Mouse (Mus musculus): ENCODE measurements around the gene Lrmp. TPM values are rescaled to one million over a fixed set of nuclear protein-coding genes. Genes with fewer than 3 reads are reported as not detected.

Lrmp gene
- 41.2 and 51.1 TPM in 2 replicates for polyA plus RNA-seq (2012; rRNA removed; ENCODE audit: low replicate concordance)

DNA sequence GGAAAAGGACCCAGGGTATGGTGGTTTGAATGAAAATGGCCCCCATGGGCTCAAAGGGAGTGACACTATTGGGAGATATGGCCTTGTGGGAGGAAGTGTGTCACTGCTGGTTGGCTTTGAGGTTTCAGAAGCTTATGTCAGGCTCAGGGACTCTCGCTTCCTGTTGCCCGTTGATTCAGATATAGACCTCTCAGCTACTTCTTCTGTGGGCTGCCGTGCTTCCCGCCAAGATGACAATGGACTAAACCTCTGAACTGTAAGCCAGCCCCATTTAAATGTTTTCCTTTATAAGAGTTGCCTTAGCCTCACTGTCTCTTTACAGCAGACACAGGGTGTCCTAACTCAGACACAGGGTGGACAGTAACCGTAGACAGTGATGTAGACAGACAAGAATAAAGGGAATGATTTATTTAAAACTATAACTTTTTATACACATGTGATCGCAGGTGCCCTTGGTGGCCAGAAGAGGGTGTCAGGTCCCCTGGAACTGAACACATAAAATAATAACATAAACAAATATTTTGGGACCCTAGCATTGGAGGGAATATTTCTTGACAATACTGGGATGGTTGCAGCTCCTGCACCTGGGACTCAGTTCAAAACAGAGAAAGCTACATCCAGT, at the start of gene Lrmp:
Lrmp (plus strand) TSS at position 178 of the 622 bp plus-strand sequence.

DNA sequence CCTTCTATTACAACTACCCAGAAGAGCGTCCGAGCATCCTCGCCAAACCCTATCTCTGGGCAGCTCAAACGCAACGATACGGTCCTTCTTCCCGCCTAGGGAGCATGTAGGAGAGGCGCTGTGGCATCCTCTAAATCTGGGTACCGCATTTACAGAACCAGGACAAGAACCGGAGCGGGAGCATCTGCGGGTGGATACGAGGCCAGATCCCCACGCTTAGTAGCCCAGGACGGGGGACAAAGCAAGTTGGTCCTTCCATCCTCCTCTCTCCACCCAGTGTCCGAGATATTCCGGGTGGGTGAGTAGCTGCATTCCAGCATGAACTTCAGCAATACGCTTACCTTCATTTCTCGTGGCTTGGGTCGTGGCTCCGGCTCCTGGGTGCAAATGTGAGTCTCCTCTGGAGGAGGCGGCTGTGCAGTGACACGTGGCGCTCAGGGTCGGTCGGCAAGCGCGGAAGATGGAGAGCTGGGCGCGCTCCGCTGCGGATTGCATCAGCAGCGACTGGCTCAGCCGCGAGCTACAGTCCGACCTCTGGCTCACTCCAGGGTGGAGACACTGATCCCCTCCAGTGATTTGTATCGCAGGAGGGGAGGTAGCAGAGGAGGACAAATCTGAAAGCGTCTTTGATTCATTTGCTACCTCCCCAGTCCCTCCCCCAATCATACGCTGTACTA, 39.8 kb upstream of the Lrmp start, which contains the start of gene Bcat1:
Bcat1 (minus strand) TSS at position 637 of the 677 bp plus-strand sequence.

DNA sequence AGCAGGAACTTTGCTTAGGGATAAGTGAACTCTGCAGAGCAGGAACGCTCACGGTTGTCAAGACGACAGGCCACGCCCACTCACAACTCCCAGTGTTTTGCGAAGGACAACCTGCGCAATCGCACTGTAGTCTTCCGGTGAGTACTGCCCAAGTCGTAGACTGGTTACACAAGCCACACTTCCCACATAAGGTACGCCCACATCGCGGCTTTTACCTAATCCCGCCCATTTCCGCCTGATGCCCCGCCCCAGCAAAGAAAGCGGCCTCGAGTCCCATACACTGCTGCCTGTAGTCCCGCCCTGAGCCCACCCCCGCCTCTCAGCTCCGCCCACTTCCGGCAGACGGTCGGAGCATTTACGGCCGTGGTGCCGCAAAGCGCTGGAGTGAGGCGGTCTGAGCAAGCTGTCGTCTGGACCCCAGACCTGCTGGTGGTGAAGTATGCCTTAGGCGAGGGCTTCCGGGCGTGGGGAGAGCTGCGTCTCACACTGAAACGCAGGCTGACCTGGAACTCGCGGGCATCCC, 95.4 kb downstream of the Lrmp start, which contains the start of the genes Casc1 and Etfrf1:
Casc1 (minus strand) TSS at position 190 of the 523 bp plus-strand sequence.
Etfrf1 (plus strand) TSS at position 319 of the 523 bp plus-strand sequence.

Other genes starting within 250 kb of the Lrmp start
- gene Bcat1, start 39.5 kb upstream of the Lrmp start, polyA plus RNA-seq (2012; rRNA removed; ENCODE audit: low replicate concordance) = 0.78 and 1.3 TPM in 2 replicates
- gene Casc1, start 95.4 kb downstream of the Lrmp start, polyA plus RNA-seq (2012; rRNA removed; ENCODE audit: low replicate concordance) = 0.16 and 0.23 TPM in 2 replicates
- gene Etfrf1, start 95.5 kb downstream of the Lrmp start, polyA plus RNA-seq (2012; rRNA removed; ENCODE audit: low replicate concordance) = 6.1 and 25.7 TPM in 2 replicates
- gene Kras, start 134.6 kb downstream of the Lrmp start, polyA plus RNA-seq (2012; rRNA removed; ENCODE audit: low replicate concordance) = 10.0 and 24.4 TPM in 2 replicates